Mouse (Mus musculus) lung, embryonic 16.5 days (tissue): ENCODE measurements around the gene Cradd. TPM values are rescaled to one million over a fixed set of nuclear protein-coding genes. Genes with fewer than 3 reads are reported as not detected.

Experiments
- ATAC-seq: fragments of 200-750 bp; cut with Nextera tagmentation; 2 replicates; pipeline ENCODE4 v1.8.0; 2017; ENCODE audit warnings: low read depth, mild to moderate bottlenecking, moderate library complexity
- H3K27ac ChIP-seq: fragments of 300-500 bp; sonication (generic); 2 replicates; pipeline ENCODE4 v1.5.1; 2014; ENCODE audit warnings: mild to moderate bottlenecking, control low read depth, low read length
- H3K27me3 ChIP-seq: fragments of 300-500 bp; sonication (generic); 2 replicates; pipeline ENCODE4 v1.6.1; 2014; ENCODE audit warnings: low read depth, low read length, mixed read lengths; ENCODE audit not compliant: control insufficient read depth, insufficient read depth
- H3K36me3 ChIP-seq: fragments of 300-500 bp; sonication (generic); 2 replicates; pipeline ENCODE4 v1.6.1; 2014; ENCODE audit warnings: low read length; ENCODE audit not compliant: control insufficient read depth, insufficient read depth
- H3K4me1 ChIP-seq: fragments of 300-500 bp; sonication (generic); replicated peaks from 2 replicates; pipeline ENCODE4 v1.6.1; 2014; ENCODE audit warnings: low read length, mixed read lengths; ENCODE audit not compliant: control insufficient read depth, insufficient read depth
- H3K4me2 ChIP-seq: fragments of 300-500 bp; sonication (generic); 2 replicates; pipeline ENCODE4 v1.6.1; 2014; ENCODE audit warnings: low read depth, low read length, control low read depth
- H3K4me3 ChIP-seq: fragments of 300-500 bp; sonication (generic); 2 replicates; pipeline ENCODE4 v1.5.1; 2014; ENCODE audit warnings: mild to moderate bottlenecking, low read length, control low read depth
- H3K9ac ChIP-seq: fragments of 300-500 bp; sonication (generic); 2 replicates; pipeline ENCODE4 v1.6.1; 2014; ENCODE audit warnings: low read length, control low read depth
- H3K9me3 ChIP-seq: fragments of 300-500 bp; sonication (generic); 2 replicates; pipeline ENCODE4 v1.6.1; 2016; ENCODE audit warnings: low read length; ENCODE audit not compliant: control insufficient read depth
- WGBS: fragments of 180-500 bp; shearing (Covaris S2); extraction: QIAGEN DNeasy Blood & Tissue Kit; methylation state at CpG from one replicate; pipeline ENCODE4 v1.1.7; 2014; 5-methylcytosine and 5-hydroxymethylcytosine counted together
- polyA plus RNA-seq: library from polyadenylated mRNA; unstranded; fragments of >200 nt; fragmentation: Nextera tagmentation; extraction: Ambion mirVana; gene quantifications from 2 replicates; pipeline ENCODE4 v1.2.1, GENCODE M21; 2015

The Cradd gene
- polyA plus RNA-seq, 1 experiment from 2014 or later, result 12.0 TPM

DNA sequence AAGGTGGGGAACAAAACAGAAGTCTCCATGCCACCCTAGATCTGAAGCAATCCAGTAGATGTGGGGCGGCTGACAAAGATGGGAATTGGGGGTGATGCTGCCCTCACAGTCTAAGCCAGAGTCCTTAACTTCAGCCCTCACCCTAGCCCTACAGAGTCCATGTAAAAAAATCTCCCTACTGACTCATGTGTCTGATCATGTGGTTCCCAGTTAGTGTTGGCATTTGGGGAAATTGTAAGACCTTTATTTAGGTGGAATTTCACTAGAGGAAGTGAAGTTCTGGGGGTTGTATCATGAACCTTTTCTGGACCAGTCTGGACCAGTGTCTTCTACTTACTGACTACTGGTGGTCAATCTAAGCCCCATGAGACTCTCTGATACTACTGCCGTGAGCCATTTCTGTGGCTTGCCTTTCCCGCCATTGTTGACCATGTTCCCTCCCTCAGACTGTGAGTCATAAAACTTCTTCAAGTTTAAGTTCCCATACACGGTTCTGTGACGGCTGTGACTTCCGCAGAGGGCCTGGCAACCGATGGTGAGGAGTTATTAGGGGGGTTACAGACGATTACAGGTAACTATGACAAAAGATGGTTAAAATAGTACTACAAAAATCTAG, 23.6 kb downstream of the Cradd start:
- Histone ChIP-seq H3K9me3 (no peaks in the 10 kb centered on the region), H3K9ac (no peak overlapping the region), H3K4me1 (peaks cover 17% of the 10 kb centered on the region), H3K36me3 (no peaks in the 10 kb centered on the region), H3K27me3 (no peaks in the 10 kb centered on the region), H3K4me3 (no peak overlapping the region), H3K27ac (no peak overlapping the region), H3K4me2 (no peak overlapping the region)
- 83% methylated on average over 8 of the region's 8 CpGs for WGBS
- ATAC-seq, result no peak

DNA sequence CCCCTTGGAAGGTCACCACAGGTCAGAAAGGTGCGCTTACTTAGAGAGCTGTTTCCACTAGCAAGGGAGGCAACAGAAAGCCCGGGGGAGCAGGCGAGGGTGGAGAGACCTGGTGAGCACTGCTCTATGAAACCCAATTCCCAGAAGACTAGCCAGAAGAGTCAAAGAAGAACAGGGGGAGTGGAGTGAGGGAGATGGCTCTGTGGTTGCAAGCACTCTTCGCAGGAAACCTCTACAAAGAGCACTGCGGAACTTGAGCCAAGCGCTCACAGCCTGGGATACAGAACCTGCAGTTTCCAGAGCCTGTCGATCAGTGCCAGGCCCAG, 24.2 kb downstream of the Cradd start:
- ATAC-seq, result no peak
- H3K27me3 ChIP-seq, result no peaks in the 10 kb centered on the region
- WGBS, result 68% methylated on average over 7 of the region's 7 CpGs
- H3K9ac ChIP-seq, result no peak overlapping the region
- peaks cover 17% of the 10 kb centered on the region for H3K4me1 ChIP-seq
- H3K4me2 ChIP-seq, result no peak overlapping the region
- no peak overlapping the region for H3K4me3 ChIP-seq
- H3K36me3 ChIP-seq, result no peaks in the 10 kb centered on the region
- H3K9me3 ChIP-seq, result no peaks in the 10 kb centered on the region
- no peak overlapping the region for H3K27ac ChIP-seq

DNA sequence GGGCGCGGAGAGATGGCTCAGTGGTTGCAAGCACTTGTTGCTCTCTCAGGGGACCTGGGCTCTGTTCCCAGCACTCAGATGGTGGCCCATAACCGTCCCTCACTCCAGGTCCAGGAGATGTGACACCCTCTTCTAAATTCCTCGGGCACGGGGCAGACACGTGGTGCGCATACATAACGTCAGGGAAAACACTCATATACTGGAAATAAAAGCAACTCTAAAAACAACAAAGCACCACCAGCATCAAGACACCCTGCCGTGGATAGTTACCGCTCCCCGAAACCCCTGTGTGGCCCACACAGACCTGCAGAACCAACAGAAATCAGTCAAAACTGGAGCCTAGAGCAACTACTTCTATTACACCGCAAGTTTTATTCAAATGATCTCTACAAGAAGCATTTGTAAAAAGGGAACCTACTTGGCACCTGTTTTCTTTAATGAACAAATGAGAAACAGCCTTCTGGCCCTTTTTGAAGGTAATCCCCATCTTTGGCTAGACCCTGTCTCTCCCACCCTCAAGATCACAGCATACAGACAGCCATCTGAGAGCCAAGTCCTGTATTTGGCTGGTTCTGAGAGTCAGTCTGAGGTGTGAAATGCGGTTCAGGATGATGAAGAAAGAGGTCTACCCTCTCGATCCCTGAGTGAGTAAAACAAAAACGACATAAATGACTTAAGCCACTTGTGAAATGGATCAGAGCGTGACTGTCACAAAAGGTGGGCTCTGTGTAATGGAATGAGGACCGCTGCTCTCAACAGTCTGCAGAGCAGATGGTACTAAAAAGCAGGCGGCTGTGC, 24.7 kb downstream of the Cradd start:
- Histone ChIP-seq H3K4me3 (no peak overlapping the region), H3K36me3 (no peaks in the 10 kb centered on the region), H3K9me3 (no peaks in the 10 kb centered on the region), H3K9ac (no peak overlapping the region), H3K27me3 (no peaks in the 10 kb centered on the region), H3K27ac (no peak overlapping the region), H3K4me2 (no peak overlapping the region), H3K4me1 (peaks cover 15% of the 10 kb centered on the region)
- WGBS, result 81% methylated on average over 18 of the region's 18 CpGs
- no peak for ATAC-seq

DNA sequence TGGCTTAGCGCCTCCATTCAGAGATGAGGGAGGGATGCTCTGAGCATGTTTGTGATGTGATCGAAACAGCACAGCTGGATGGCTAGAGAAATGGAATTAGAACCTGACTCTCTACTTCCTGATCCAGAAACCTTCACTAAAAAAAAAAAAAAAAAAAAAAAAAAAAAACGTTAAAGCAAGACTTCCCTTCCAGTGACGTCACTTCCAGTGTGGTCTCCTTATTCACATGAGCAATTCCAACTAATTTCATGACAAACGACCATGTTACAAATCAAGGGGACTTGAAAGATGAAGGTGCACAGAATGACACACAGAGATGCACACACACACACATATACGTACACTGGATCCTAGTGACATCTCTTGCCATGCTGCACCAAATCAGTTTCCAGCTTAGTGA, 25.4 kb downstream of the Cradd start:
- no peak overlapping the region for H3K27ac ChIP-seq
- no peak for ATAC-seq
- 89% methylated on average over 5 of the region's 6 CpGs for WGBS

DNA sequence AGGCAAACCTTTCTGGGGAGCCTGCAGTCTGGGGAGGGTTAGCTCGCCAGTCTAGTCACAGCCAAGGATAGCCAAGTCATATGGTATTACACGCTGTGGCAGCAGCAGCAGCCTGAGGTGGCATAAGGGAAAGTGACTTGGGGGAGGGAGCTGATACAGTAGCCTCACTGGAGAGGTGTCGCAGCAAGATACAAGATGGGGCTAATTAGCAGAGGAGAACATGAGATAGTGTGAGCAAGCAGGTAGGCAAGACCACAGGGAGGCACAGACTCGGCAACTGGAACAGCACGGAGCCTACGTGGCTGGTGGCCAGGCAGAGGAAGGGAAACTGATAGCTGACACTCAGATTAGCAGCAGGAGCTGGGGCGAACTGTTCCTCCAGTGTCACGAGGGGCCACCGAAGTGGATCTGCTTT, 26.2 kb downstream of the Cradd start:
- Histone ChIP-seq H3K9me3 (no peaks in the 10 kb centered on the region), H3K4me2 (no peak overlapping the region), H3K9ac (no peak overlapping the region), H3K27ac (no peak overlapping the region), H3K4me1 (peaks cover 13% of the 10 kb centered on the region), H3K4me3 (no peak overlapping the region), H3K36me3 (no peaks in the 10 kb centered on the region), H3K27me3 (no peaks in the 10 kb centered on the region)
- 68% methylated on average over 9 of the region's 9 CpGs for WGBS
- no peak for ATAC-seq

More for the DNA sequence above, 25.4 kb downstream of the Cradd start:
- no peak overlapping the region for H3K4me2 ChIP-seq
- H3K4me1 ChIP-seq, result peaks cover 13% of the 10 kb centered on the region
- no peaks in the 10 kb centered on the region for H3K27me3 ChIP-seq
- H3K4me3 ChIP-seq, result no peak overlapping the region
- H3K36me3 ChIP-seq, result no peaks in the 10 kb centered on the region
- H3K9ac ChIP-seq, result no peak overlapping the region
- no peaks in the 10 kb centered on the region for H3K9me3 ChIP-seq

DNA sequence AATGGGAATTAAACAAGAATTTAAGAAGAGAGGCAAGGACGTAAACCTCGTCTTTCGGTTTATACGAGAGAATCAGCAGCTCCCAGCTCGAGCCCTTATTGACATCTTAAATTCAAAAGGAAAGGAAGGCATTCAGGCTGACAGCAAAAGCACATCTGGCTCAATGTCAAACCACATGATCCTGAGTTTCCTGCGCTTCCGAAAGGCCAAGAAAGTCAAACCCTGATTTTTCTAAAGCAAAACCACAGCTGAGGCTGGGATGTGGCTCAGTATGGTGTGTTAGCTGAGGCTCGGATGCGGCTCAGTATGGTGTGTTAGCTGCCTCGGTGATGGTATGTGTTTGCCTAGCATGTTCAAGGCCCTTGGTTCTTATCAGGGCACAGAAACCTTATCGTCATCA, 26.9 kb downstream of the Cradd start:
- ATAC-seq, result no peak; the same call in 1 of the 2 replicates
- H3K27ac ChIP-seq, result peak overlapping the region; percentile 65; the same call in 1 of the 2 replicates

DNA sequence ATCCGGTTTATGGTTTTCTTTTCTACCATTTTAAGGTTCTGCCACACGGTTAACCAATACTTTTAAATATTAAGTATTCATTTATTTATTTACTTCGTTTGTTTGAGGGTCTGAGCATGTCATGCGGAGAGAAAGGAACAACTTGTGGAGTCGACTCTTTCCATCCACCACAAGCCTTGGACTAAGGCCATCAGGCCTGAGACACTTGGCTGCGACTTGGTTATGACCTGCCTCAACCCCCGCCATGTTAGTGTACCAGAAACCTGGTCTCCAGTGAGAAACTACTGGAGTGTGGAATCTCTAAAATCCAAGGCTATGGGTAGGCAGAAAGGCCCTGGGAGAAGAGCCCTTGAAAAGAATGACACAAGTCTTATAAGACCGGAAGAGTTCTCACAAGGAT, 30.7 kb downstream of the Cradd start:
- H3K27ac ChIP-seq, result no peak overlapping the region
- peaks cover 18% of the 10 kb centered on the region for H3K4me1 ChIP-seq
- ATAC-seq, result no peak

More for the DNA sequence above, 26.9 kb downstream of the Cradd start:
- H3K9me3 ChIP-seq, result no peaks in the 10 kb centered on the region
- no peak overlapping the region for H3K9ac ChIP-seq
- H3K4me2 ChIP-seq, result no peak overlapping the region
- peaks cover 13% of the 10 kb centered on the region for H3K4me1 ChIP-seq
- 44% methylated on average over 11 of the region's 11 CpGs for WGBS
- no peaks in the 10 kb centered on the region for H3K27me3 ChIP-seq
- H3K4me3 ChIP-seq, result no peak overlapping the region
- no peaks in the 10 kb centered on the region for H3K36me3 ChIP-seq

DNA sequence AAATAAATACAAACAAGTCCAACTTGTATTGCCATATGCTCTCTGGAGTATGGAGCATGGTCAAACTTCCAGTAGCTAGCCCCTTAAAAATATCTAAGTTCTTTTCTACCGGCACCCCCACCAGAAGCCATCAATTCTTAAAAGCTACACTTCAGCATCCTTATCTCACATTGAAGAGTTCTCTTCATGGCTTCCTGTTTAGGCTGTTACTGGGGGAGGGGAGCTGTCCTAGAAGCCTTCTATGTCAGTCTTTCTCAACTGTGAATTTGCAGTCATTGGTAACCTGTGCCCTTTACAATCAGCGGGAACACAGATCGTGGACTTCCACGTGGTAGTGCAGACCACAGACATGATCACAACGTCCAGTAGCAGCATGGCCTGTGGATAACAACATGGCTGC, 31.7 kb downstream of the Cradd start:
- Histone ChIP-seq H3K4me3 (no peak overlapping the region), H3K9me3 (no peaks in the 10 kb centered on the region), H3K36me3 (no peaks in the 10 kb centered on the region), H3K9ac (no peak overlapping the region), H3K27me3 (no peaks in the 10 kb centered on the region), H3K27ac (no peak overlapping the region), H3K4me2 (no peak overlapping the region), H3K4me1 (peaks cover 15% of the 10 kb centered on the region)
- no peak for ATAC-seq
- WGBS, result 58% methylated on average over 5 of the region's 5 CpGs

More for the DNA sequence above, 30.7 kb downstream of the Cradd start:
- Histone ChIP-seq H3K9ac (no peak overlapping the region), H3K36me3 (no peaks in the 10 kb centered on the region), H3K4me3 (no peak overlapping the region), H3K4me2 (no peak overlapping the region), H3K27me3 (no peaks in the 10 kb centered on the region), H3K9me3 (no peaks in the 10 kb centered on the region)
- WGBS, result 90% methylated on average over 8 of the region's 8 CpGs

DNA sequence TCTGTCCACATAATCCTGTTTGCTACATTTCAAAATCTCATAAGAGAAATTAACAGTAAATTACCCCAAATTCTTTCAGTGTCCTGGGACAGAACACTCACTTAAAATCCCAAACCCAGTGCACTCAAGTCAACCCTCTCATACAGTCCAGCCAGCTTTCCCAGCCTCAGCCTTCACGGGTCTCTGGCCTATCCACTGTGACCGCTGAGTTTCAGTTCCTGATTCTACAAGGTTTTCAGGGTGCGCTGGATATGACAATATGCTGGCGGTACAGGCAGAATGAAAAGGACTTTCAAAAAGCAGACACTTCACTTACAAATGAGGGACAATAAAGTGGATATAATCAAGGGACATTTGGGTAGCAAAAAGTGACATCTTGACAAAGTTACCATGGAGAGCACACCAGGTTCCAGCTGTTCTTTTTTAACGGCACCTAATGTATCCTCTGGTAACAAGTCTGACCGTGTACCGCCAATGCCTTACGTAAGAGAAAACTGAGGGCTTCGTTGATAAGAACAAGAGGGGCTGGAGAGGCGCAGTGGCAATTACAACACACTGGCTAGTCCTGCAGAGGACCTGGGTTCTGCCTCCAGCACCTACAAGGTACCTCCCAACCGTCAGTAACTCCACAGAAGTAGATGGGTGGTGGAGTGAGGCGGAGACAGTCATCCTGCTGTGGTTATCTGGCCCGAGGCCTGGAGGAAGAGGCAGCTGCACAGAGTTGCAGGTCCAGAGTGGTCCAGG, 32.6 kb downstream of the Cradd start:
- no peak overlapping the region; the same call in 1 of the 2 replicates for H3K27ac ChIP-seq
- peak; percentile 78 for ATAC-seq
- no peak overlapping the region for H3K4me2 ChIP-seq
- H3K27me3 ChIP-seq, result no peaks in the 10 kb centered on the region
- H3K9ac ChIP-seq, result no peak overlapping the region
- no peaks in the 10 kb centered on the region for H3K36me3 ChIP-seq
- no peak overlapping the region for H3K4me3 ChIP-seq
- WGBS, result 48% methylated on average over 13 of the region's 13 CpGs
- peaks cover 6% of the 10 kb centered on the region; the same call in 1 of the 2 replicates for H3K4me1 ChIP-seq
- no peaks in the 10 kb centered on the region for H3K9me3 ChIP-seq
